Mouse (Mus musculus) forebrain, embryonic 12.5 days (tissue): Measurements from ENCODE around the gene Apof. TPM values are rescaled to one million over a fixed set of nuclear protein-coding genes. Genes with fewer than 3 reads are reported as not detected.
"Not testable (repeated sequence)": the region's sequence is repeated elsewhere in the genome, so short reads cannot be mapped to it uniquely, and the experiment has no call there.

Experiments used
- ATAC-seq: fragments of 200-750 bp; cut with Nextera tagmentation; 2 replicates; pipeline ENCODE4 v1.8.0; 2017; ENCODE audit warnings: moderate TSS enrichment; ENCODE audit not compliant: low FRiP score
- H3K27ac ChIP-seq: fragments of 300-500 bp; sonication (generic); 2 replicates; pipeline ENCODE4 v1.5.1; 2016; ENCODE audit warnings: mild to moderate bottlenecking
- H3K27me3 ChIP-seq: fragments of 300-500 bp; sonication (generic); 2 replicates; pipeline ENCODE4 v1.6.1; 2016; ENCODE audit warnings: mild to moderate bottlenecking
- H3K36me3 ChIP-seq: fragments of 300-500 bp; sonication (generic); replicated peaks from 2 replicates; pipeline ENCODE4 v1.6.1; 2016; ENCODE audit warnings: mild to moderate bottlenecking
- H3K4me1 ChIP-seq: fragments of 300-500 bp; sonication (generic); 2 replicates; pipeline ENCODE4 v1.6.1; 2016
- H3K4me2 ChIP-seq: fragments of 300-500 bp; sonication (generic); 2 replicates; pipeline ENCODE4 v1.6.1; 2016; ENCODE audit warnings: mild to moderate bottlenecking, moderate library complexity
- H3K4me3 ChIP-seq: fragments of 300-500 bp; sonication (generic); replicated peaks from 2 replicates; pipeline ENCODE4 v1.5.1; 2016; ENCODE audit warnings: mild to moderate bottlenecking
- H3K9ac ChIP-seq: fragments of 300-500 bp; sonication (generic); 2 replicates; pipeline ENCODE4 v1.6.1; 2016; ENCODE audit warnings: mild to moderate bottlenecking
- H3K9me3 ChIP-seq: fragments of 300-500 bp; sonication (generic); 2 replicates; pipeline ENCODE4 v1.6.1; 2016
- WGBS: fragments of 180-500 bp; shearing (Covaris S2); methylation state at CpG from one replicate; pipeline ENCODE4 v1.1.7; 2016; 5-methylcytosine and 5-hydroxymethylcytosine counted together
- polyA plus RNA-seq: library from polyadenylated mRNA; unstranded; fragments of >200 nt; fragmentation: Nextera tagmentation; extraction: Ambion mirVana; gene quantifications from 2 replicates; pipeline ENCODE4 v1.2.1, GENCODE M21; 2016

The Apof gene
- polyA plus RNA-seq, 1 experiment from 2014 or later, result not detected

DNA sequence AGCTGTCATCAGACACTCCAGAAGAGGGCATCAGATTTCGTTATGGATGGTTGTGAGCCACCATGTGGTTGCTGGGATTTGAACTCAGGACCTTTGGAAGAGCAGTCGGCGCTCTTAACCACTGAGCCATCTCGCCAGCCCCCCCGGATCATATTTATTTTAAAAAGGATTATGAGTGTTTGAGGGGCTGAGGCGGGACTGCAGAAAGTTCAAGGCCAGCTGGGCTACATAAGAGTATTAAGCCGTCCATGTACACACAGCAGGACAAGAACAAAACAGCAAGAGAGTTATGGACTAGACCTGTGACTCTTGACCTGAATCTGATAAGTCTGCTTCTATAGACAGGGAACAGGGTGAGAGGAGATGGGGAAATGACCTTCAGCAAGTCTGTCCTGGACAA is 8.1 kb upstream of the Apof start:
- not testable (repeated sequence) for H3K9me3 ChIP-seq, H3K4me2 ChIP-seq, H3K36me3 ChIP-seq, H3K4me3 ChIP-seq, H3K27me3 ChIP-seq, ATAC-seq, H3K27ac ChIP-seq, H3K9ac ChIP-seq, H3K4me1 ChIP-seq
- 85% methylated on average over 7 of the region's 7 CpGs for WGBS

DNA sequence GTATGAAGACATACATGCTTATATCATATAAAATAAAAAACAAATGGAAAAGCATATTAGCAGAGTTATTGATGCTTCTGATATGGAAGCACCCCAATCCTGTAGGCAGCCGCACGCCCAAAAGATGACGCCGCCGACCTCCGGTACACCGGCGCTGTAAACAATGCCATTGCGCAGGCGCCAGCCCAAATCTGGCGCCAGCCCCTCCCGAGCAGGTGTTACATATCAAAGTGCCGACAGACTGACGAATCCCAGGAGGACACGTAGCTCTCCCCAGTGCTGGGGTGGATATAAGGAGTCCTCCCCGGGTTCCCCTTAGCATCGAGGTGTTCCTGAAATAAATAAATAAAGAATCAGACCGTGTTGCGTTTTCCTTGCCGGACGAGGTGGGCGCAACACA is 6.2 kb upstream of the Apof start:
- H3K4me1 ChIP-seq, result no peaks in the 10 kb centered on the region
- no peak for ATAC-seq
- no peaks in the 10 kb centered on the region for H3K9me3 ChIP-seq
- H3K4me3 ChIP-seq, result no peak overlapping the region
- no peaks in the 10 kb centered on the region for H3K36me3 ChIP-seq
- H3K27me3 ChIP-seq, result no peaks in the 10 kb centered on the region
- no peak overlapping the region for H3K4me2 ChIP-seq
- WGBS, result 81% methylated on average over 22 of the region's 22 CpGs
- H3K9ac ChIP-seq, result no peak overlapping the region
- no peak overlapping the region for H3K27ac ChIP-seq

DNA sequence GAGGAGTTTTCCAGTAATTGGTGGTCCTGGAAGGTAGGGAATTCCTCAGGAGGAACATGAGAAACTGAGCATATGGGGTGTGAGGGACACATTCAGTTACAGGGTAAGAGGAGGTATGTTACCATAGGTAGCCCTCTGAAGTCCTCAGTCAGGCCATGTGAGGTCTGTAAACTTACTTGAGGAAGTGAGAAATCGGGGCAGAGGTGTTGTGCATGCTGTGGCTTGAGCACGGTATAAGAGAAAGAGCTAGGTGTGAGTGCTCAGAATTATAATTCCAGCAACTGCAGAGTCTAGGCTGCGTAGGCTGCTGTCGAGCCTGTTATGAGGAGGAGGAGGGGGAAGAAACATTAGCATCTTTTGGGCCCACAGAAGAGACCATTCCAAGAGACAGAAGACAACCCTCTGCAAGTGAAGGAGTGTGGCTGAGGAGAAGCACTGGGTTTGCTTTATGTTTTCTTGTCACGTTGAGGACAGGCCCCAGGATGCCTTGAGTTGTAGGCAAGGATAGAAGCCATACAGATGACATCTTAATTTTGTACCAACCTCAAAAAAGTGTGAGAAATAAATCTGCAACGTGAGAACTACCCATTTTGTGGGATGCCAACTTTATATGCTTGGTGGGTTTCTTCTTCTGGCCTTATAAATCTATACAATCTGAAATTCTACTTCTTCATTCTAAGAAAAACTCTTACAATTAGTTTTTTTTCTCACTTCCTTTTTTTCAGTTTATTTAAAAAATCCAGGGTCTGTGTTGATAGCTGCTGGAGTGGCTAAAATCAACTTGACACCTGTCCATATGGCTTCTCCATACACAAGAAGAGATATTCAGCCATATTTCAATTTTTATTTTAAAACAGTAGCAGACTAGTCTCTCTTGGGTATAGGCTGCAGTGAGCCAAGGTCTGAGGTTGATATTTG is 4.8 kb upstream of the Apof start:
- WGBS, result 85% methylated on average over 6 of the region's 6 CpGs

DNA sequence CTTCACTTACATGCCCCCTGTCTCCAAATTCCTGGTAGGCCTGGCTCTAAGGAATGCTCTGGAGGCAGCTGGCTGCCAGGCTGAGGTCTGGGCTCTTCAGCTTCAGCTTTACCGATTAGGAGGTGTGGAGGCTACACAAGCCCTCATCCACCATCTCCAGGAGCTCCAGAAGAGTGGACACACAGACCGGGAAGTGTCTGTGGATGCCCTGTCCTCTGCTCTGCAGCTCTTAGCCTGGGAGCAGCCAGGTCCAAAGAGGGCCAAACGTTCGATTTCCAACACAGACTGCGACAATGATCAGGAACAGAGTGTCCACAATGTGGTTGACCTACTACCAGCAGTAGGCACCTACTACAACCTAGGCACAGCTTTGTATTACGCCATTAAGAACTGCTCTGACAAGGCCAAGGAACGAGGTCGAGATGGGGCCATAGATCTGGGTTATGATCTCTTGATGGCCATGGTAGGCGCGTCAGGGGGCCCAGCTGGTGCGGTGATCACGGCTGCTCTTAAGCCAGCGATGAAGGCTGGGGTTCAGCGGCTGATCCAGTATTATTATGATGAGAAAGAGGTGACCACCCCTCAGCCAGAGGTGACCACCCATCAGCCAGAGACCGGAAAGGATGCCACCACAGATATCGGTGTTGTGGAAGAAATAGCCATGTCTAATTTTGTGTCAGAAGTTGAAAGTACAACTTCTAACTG is 887 bp downstream of the Apof start:
- no peak for ATAC-seq
- H3K4me1 ChIP-seq, result peaks cover 3% of the 10 kb centered on the region; the same call in 1 of the 2 replicates
- H3K27me3 ChIP-seq, result 0 out of 2 replicates have a peak, but pooled peaks cover 12% of the 10 kb centered on the region
- no peaks in the 10 kb centered on the region for H3K9me3 ChIP-seq
- H3K9ac ChIP-seq, result no peak overlapping the region
- H3K4me3 ChIP-seq, result no peak overlapping the region
- no peaks in the 10 kb centered on the region for H3K36me3 ChIP-seq
- peak overlapping the region; percentile 66; the same call in 1 of the 2 replicates for H3K4me2 ChIP-seq
- H3K27ac ChIP-seq, result no peak overlapping the region
- WGBS, result 92% methylated on average over 16 of the region's 16 CpGs

More for the DNA sequence above, 4.8 kb upstream of the Apof start:
- Histone ChIP-seq H3K4me1 (no peaks in the 10 kb centered on the region), H3K27me3 (0 out of 2 replicates have a peak, but pooled peaks cover 3% of the 10 kb centered on the region), H3K9ac (no peak overlapping the region), H3K4me3 (no peak overlapping the region), H3K27ac (no peak overlapping the region), H3K9me3 (no peaks in the 10 kb centered on the region), H3K36me3 (no peaks in the 10 kb centered on the region), H3K4me2 (no peak overlapping the region)
- ATAC-seq, result no peak

DNA sequence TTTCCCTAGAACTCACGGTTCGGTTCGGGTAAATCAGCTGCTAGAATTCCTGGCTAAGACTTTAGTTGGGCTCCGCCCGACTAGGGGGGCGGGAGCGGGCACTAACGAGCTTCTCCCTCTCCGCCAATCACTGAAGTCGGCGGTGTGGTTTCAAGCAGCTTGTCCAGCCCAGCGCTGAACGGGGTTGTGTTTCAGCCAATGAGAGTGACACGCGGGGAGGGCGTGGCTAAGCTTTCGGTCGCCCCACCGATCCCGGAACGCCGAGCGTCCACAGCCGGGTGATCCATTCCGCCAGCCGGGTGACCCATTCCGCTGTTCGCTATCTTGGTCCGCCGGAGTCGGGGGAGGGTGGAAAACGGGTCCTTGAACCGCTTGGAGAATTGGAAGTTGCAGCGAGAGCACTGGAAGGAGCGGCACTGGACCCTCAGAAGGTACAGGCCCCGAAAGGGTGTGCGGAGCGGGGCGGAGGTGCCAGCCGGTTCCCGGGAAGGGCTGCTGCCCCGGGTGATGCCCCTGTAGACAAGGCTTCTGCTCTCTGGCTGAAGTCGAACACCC is 1.9 kb downstream of the Apof start, which contains the start of gene Stat2:
Gene Stat2 (plus strand): TSS at position 273 of the 555 bp plus-strand sequence.
- Histone ChIP-seq H3K27me3 (0 out of 2 replicates have a peak, but pooled peaks cover 12% of the 10 kb centered on the region), H3K27ac (peak within 1 kb of the TSS; percentile 69), H3K4me2 (peak within 1 kb of the TSS; percentile 66), H3K4me1 (peaks cover 3% of the 10 kb centered on the region; the same call in 1 of the 2 replicates), H3K4me3 (peak within 1 kb of the TSS; percentile 76), H3K9ac (peak within 1 kb of the TSS; percentile 75), H3K36me3 (no peaks in the 10 kb centered on the region), H3K9me3 (no peaks in the 10 kb centered on the region)
- 0% methylated on average over 43 of the region's 43 CpGs for WGBS
- peak; percentile 99 for ATAC-seq

DNA sequence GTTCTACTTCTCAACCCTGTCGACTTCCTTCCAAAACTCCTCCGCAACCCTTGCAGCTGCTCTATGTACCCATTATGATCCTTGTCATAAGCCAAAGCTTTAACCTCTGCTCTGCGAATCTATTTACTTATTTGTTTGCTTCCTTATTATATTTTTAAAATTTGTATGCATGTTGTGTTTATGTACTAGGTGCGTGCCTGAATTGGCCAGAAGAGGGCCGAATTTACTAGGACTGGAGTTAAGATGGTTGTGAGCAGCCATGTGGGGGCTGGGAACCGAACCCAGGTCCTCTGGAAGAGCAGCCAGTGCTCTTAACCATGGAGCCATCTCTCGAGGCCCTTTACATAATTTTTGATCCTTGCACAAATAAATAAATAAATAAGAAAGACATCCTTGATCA is 2.4 kb downstream of the Apof start:
- 45% methylated on average over 7 of the region's 7 CpGs for WGBS
- no peak for ATAC-seq

DNA sequence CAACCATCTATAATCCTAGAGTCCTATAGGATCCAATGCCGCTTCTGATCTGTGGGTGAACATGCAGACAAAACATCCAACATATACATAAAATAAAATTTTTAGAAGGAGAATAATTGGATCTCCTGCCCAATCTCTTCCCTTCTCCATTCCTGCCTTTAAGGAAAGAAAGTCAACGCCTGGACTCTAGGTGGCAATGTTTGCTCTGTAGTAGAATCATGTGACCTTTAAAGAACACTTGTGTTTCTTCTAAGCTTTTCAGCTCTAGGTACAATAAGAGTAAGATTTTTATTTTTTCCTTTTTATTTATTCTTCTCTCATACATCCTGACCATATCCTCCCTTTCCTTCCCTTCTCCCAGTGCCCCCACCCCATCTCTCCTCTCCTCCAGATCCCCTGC is 3.4 kb downstream of the Apof start:
- WGBS, result 79% methylated on average over 2 of the region's 2 CpGs
- H3K27ac ChIP-seq, result no peak overlapping the region
- ATAC-seq, result no peak

More for the DNA sequence above, 2.4 kb downstream of the Apof start:
- H3K9ac ChIP-seq, result peak overlapping the region; percentile 75
- peak overlapping the region; percentile 69; the same call in 1 of the 2 replicates for H3K27ac ChIP-seq
- 0 out of 2 replicates have a peak, but pooled peaks cover 12% of the 10 kb centered on the region for H3K27me3 ChIP-seq
- no peaks in the 10 kb centered on the region for H3K36me3 ChIP-seq
- H3K4me3 ChIP-seq, result peak overlapping the region; percentile 76
- H3K9me3 ChIP-seq, result no peaks in the 10 kb centered on the region
- peaks cover 3% of the 10 kb centered on the region; the same call in 1 of the 2 replicates for H3K4me1 ChIP-seq
- peak overlapping the region; percentile 66 for H3K4me2 ChIP-seq

DNA sequence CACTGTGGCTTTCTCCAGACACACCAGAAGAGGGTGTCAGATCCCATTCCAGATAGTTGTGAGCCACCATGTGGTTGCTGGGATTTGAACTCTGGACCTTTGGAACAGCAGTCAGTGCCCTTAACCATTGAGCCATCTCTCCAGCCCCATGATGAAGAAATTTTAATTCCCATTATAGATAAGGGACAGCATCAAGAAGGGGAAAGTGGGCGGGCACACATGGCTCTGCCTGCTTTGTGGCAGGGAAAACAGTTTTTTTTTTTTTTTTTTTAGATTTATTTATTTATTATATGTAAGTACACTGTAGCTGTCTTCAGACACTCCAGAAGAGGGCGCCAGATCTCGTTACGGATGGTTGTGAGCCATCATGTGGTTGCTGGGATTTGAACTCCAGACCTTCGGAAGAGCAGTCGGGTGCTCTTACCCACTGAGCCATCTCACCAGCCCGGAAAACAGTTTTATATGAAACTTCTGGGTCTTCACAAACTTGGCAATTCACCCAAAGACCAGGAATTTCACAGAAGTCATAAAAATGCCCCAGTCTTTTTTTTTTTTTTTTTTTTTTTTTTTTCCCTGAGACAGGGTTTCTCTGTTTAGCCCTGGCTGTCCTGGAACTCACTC is 4.5 kb downstream of the Apof start:
- not testable (repeated sequence) for ATAC-seq, H3K27ac ChIP-seq, H3K4me3 ChIP-seq, H3K36me3 ChIP-seq, H3K9ac ChIP-seq, H3K9me3 ChIP-seq, H3K4me2 ChIP-seq, H3K4me1 ChIP-seq
- 90% methylated on average over 6 of the region's 7 CpGs for WGBS
- H3K27me3 ChIP-seq, result 0 out of 2 replicates have a peak, but pooled peaks cover 12% of the 10 kb centered on the region

More for the DNA sequence above, 3.4 kb downstream of the Apof start:
- Histone ChIP-seq H3K9ac (no peak overlapping the region), H3K27me3 (0 out of 2 replicates have a peak, but pooled peaks cover 12% of the 10 kb centered on the region), H3K4me1 (peaks cover 3% of the 10 kb centered on the region; the same call in 1 of the 2 replicates), H3K36me3 (no peaks in the 10 kb centered on the region), H3K4me2 (no peak overlapping the region), H3K4me3 (no peak overlapping the region), H3K9me3 (no peaks in the 10 kb centered on the region)

DNA sequence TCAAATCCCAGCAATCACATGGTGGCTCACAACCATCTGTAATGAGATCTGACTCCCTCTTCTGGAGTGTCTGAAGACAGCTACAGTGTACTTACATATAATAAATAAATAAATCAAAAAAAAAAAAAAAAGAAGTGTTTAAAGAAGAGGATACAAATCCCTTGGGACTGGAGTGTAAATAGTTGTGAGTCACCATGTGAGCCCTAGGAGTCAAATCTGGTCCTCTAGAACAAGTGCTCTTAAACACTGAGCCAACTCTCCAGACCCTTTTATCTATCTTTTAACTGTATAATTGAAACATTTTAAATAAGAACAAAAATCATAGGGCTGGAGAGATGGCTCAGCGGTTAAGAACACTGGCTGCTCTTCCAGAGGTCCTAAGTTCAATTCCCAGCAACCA is 6.9 kb downstream of the Apof start:
- peaks cover 14% of the 10 kb centered on the region for H3K36me3 ChIP-seq
- H3K4me3 ChIP-seq, H3K4me1 ChIP-seq, H3K27me3 ChIP-seq, H3K9me3 ChIP-seq, H3K4me2 ChIP-seq, H3K9ac ChIP-seq, H3K27ac ChIP-seq, ATAC-seq: not testable (repeated sequence)
- WGBS, result 97% methylated on average over 1 of the region's 1 CpGs

DNA sequence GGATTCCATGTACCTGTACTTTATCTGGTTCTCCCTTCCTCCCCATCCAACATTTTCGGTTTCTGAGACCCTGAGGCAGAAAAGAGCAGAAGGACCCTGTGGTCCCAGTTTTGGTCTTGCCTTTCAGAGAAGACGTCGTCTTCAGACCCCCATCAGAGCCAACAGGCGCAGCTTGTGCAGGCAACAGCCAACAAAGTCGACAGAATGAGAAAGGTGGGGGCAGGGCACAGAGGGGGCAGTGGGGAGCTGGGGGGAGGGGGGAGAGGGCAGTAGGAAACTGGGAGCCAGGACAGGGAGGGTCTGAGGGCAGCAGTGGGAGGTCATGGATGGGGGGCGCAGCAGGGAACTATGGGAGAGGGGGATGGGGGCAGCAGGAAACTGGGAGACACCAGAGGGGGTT is 9.7 kb downstream of the Apof start:
- peaks cover 32% of the 10 kb centered on the region for H3K36me3 ChIP-seq
- no peak for ATAC-seq
- H3K4me2 ChIP-seq, result no peak overlapping the region
- H3K9me3 ChIP-seq, result no peaks in the 10 kb centered on the region
- H3K27me3 ChIP-seq, result no peaks in the 10 kb centered on the region
- H3K4me3 ChIP-seq, result no peak overlapping the region
- no peak overlapping the region for H3K27ac ChIP-seq
- H3K4me1 ChIP-seq, result no peaks in the 10 kb centered on the region
- WGBS, result 49% methylated on average over 5 of the region's 6 CpGs
- H3K9ac ChIP-seq, result no peak overlapping the region

DNA sequence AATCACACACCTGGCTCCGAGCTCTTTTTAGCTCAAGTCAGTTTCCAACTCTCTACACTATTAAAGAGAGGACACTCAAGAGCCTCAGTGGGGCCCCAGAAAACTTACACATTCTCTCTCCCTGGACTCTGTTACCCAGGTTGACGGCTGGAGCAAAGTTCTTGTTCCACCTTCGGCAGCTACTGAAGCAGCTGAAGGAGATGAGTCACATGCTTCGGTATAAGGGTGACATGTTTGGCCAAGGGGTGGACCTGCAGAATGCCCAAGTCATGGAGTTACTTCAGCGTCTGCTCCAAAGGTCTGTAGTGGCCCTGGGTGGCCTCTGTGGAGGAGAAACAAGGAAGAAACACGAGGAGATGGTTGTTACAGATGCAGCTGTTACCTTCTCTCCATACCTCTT is 12.5 kb downstream of the Apof start:
- Histone ChIP-seq H3K36me3 (peaks cover 57% of the 10 kb centered on the region), H3K4me3 (no peak overlapping the region), H3K9ac (no peak overlapping the region), H3K9me3 (no peaks in the 10 kb centered on the region), H3K4me2 (no peak overlapping the region), H3K4me1 (no peaks in the 10 kb centered on the region; the same call in 1 of the 2 replicates), H3K27me3 (no peaks in the 10 kb centered on the region), H3K27ac (no peak overlapping the region)
- WGBS, result 88% methylated on average over 6 of the region's 6 CpGs
- no peak for ATAC-seq
